Mouse (Mus musculus) stomach, postnatal 0 days (tissue): Measurements from ENCODE around the gene Mrps6.

Source experiments
- CTCF ChIP-seq: IDR thresholded peaks from 2 replicates; pipeline ENCODE4 v1.5.1; 2016; ENCODE audit warnings: antibody characterized with exemption, low read depth, mild to moderate bottlenecking, moderate library complexity
- EP300 ChIP-seq: optimal IDR thresholded peaks from 2 replicates; pipeline ENCODE3; 2016; ENCODE audit warnings: antibody characterized with exemption

DNA sequence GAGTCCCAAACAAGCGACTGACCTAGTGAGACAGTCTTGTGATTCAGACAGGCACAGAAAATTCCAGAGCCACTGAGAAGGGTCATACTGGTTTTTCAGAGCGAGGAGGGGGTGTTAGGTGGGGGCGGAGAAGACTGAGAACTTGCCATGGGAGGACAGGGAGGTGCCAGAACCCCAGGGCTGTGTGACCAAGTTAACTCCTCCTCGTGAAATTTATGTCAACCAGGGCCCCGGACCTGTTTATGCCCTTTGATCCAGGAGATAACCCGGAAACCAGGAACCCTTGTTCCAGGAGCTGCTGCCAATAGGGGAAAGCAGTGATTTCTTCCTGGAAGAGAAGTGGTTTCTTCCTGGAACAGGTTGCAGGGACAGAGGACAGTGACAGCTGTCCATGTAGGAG, 101.0 kb downstream of the Mrps6 start:
- no peak for TF ChIP-seq CTCF
- TF ChIP-seq EP300: no peak
